Mouse (Mus musculus) hindbrain, embryonic 12.5 days (tissue): ENCODE data around the gene Ovol3. TPM values are rescaled to one million over a fixed set of nuclear protein-coding genes. Genes with fewer than 3 reads are reported as not detected.
A peak's percentile ranks its signal among the peaks of the same experiment; 100 is the strongest.
"Not testable (repeated sequence)": the region's sequence is repeated elsewhere in the genome, so short reads cannot be mapped to it uniquely, and the experiment has no call there.

Source experiments
- ATAC-seq: fragments of 200-750 bp; cut with Nextera tagmentation; 2 replicates; pipeline ENCODE4 v1.8.0; 2017; ENCODE audit warnings: moderate TSS enrichment; ENCODE audit not compliant: low FRiP score
- H3K27ac ChIP-seq: fragments of 300-500 bp; sonication (generic); 2 replicates; pipeline ENCODE4 v1.5.1; 2016; ENCODE audit warnings: mild to moderate bottlenecking
- H3K27me3 ChIP-seq: fragments of 300-500 bp; sonication (generic); 2 replicates; pipeline ENCODE4 v1.6.1; 2016; ENCODE audit warnings: mild to moderate bottlenecking
- H3K36me3 ChIP-seq: fragments of 300-500 bp; sonication (generic); 2 replicates; pipeline ENCODE4 v1.6.1; 2016; ENCODE audit warnings: mild to moderate bottlenecking
- H3K4me1 ChIP-seq: fragments of 300-500 bp; sonication (generic); 2 replicates; pipeline ENCODE4 v1.6.1; 2016
- H3K4me2 ChIP-seq: fragments of 300-500 bp; sonication (generic); replicated peaks from 2 replicates; pipeline ENCODE4 v1.6.1; 2016; ENCODE audit warnings: mild to moderate bottlenecking
- H3K4me3 ChIP-seq: fragments of 300-500 bp; sonication (generic); 2 replicates; pipeline ENCODE4 v1.5.1; 2016; ENCODE audit warnings: mild to moderate bottlenecking
- H3K9ac ChIP-seq: fragments of 300-500 bp; sonication (generic); 2 replicates; pipeline ENCODE4 v1.6.1; 2016; ENCODE audit warnings: mild to moderate bottlenecking, moderate library complexity
- H3K9me3 ChIP-seq: fragments of 300-500 bp; sonication (generic); replicated peaks from 2 replicates; pipeline ENCODE4 v1.6.1; 2016; ENCODE audit warnings: mild to moderate bottlenecking
- WGBS: fragments of 180-500 bp; shearing (Covaris S2); methylation state at CpG from one replicate; pipeline ENCODE4 v1.1.7; 2016; 5-methylcytosine and 5-hydroxymethylcytosine counted together
- polyA plus RNA-seq: library from polyadenylated mRNA; unstranded; fragments of >200 nt; fragmentation: Nextera tagmentation; extraction: Ambion mirVana; gene quantifications from 2 replicates; pipeline ENCODE4 v1.2.1, GENCODE M21; 2016

The Ovol3 gene
- polyA plus RNA-seq, 1 experiment from 2014 or later = not detected

DNA sequence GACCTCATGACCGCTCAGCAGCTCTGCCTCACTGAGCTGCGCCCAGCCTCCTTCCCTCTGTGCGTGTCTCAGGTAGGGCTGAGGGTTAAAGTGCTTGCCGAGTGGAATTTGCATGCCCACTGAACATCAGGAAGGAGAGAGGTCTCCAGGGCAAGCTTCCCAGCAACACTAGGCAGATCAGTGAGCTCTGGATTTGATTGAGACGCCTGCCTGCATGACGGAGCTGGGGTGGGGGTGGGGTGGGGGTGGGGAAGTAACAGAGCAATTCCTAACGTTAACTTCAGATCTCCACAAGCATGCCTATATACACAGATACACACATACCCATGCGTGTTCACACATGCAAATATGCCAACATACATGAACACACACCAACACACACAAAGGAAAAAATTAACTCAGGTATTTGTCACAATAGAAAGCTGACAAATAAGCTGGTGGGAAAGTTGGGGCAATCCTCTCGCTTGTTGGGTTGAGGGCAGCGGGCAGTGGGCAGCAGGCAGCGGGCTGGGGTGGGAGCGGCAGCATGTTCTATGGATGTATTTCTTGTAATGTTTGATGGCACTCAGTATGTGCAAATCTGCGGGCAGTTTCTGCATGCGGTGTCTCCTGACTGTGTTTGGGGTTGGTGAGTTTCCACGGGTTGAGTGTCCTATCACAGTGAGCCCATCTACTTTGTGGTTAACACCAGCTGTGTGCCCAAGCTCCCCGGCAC, 16.1 kb downstream of the Ovol3 start:
- ATAC-seq = peak; percentile 39
- H3K27me3 ChIP-seq = no peaks in the 10 kb centered on the region
- peaks cover 17% of the 10 kb centered on the region for H3K36me3 ChIP-seq
- H3K27ac ChIP-seq = peak overlapping the region; percentile 71
- 5% methylated on average over 16 of the region's 16 CpGs for WGBS
- H3K4me1 ChIP-seq = peaks cover 12% of the 10 kb centered on the region
- peak overlapping the region; percentile 87 for H3K4me2 ChIP-seq
- H3K4me3 ChIP-seq = peak overlapping the region; percentile 40
- no peaks in the 10 kb centered on the region for H3K9me3 ChIP-seq
- H3K9ac ChIP-seq = peak overlapping the region; percentile 67

DNA sequence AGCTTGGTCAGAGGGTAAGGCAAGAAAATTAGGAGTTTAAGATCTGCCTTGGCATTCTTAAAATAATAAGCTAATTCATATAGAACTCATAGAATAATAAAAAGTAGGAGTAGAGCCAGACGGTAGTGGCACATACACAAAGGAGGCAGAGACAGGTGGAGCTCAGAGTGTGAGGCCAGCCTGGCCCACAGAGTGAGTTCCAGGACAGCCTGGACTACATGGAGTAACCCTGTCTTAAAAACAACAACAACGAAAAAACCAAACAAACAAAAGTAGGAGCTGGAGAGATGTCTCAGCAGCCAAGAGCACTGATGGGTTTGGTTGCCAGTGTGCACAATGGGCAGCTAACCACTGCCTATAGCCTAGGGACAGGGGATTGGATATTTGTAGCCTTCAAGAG, 18.2 kb downstream of the Ovol3 start:
- ATAC-seq = peak; percentile 44
- Histone ChIP-seq H3K27me3 (no peaks in the 10 kb centered on the region), H3K4me2 (no peak overlapping the region), H3K9me3 (no peaks in the 10 kb centered on the region), H3K4me1 (peaks cover 12% of the 10 kb centered on the region), H3K4me3 (no peak overlapping the region), H3K27ac (no peak overlapping the region), H3K9ac (no peak overlapping the region), H3K36me3 (no peaks in the 10 kb centered on the region)
- WGBS = 67% methylated on average over 2 of the region's 2 CpGs

DNA sequence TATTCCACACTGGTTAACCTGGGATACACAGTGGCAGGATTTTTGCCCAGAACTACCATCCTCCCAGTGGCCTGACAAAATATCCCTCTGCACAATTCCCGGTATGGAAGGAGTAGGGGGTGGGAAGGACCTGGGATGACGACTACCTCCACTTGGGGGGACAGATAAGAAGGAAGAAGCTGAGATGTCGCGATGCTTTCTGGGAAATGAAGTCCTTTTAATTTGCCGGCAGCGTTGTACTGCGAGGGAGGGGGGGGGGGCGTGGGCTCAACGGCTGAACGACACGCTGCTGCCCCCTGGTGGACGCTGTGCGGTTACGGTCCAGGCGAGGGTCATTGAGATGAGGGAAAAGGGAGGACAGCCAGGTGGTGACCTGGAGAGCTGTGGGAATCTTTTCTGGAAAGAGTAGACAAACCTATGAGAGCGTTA, 18.8 kb downstream of the Ovol3 start:
- H3K9me3 ChIP-seq = no peaks in the 10 kb centered on the region
- no peaks in the 10 kb centered on the region for H3K27me3 ChIP-seq
- 1% methylated on average over 15 of the region's 16 CpGs for WGBS
- peaks cover 12% of the 10 kb centered on the region for H3K4me1 ChIP-seq
- H3K4me2 ChIP-seq = peak overlapping the region; percentile 46
- ATAC-seq = peak; percentile 62
- no peak overlapping the region for H3K9ac ChIP-seq
- no peaks in the 10 kb centered on the region for H3K36me3 ChIP-seq
- H3K4me3 ChIP-seq = peak overlapping the region; percentile 17; the same call in 1 of the 2 replicates
- H3K27ac ChIP-seq = no peak overlapping the region

DNA sequence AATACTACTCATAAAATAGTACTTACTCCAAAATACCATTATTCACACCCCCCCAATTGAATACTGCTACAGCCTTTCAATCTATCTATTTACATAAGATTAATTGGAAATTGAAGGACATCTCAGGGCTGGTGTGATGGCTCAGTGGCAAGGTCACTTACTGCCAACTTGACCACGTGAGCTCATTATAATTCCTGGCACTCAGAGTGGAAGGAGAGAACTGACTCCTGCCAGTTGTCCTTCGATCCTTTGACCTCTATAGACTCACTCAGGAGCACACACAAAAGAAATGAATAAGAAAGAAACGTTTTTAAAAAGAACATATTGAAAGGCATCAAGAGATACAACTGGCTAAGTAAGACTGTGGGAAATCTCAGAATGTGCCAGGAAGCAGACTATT, 19.6 kb downstream of the Ovol3 start:
- Histone ChIP-seq H3K27me3 (no peaks in the 10 kb centered on the region), H3K9me3 (no peaks in the 10 kb centered on the region), H3K4me1 (peaks cover 12% of the 10 kb centered on the region), H3K36me3 (no peaks in the 10 kb centered on the region), H3K27ac (no peak overlapping the region), H3K4me3 (no peak overlapping the region), H3K9ac (no peak overlapping the region), H3K4me2 (no peak overlapping the region)
- no peak for ATAC-seq
- WGBS = 67% methylated on average over 3 of the region's 3 CpGs

DNA sequence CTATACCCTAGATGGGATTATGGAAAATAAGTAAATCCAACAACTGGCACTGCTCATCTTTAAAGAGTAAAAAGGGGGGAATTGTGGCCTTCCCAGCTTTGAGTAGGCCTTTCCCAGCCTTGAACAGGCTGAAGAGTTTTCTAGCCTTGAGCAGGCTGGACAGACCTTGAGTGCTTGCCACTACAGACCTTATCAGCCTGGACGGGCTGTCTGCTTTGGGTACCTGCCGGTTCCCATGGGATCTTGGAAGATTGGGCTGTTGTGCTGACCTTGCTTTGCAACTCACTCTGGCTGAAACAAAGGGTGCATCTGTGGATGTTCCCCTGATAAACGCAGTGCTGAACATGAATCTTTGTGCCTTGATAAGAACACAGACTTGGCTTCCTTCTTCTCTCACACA, 21.6 kb downstream of the Ovol3 start:
- Histone ChIP-seq H3K27ac (no peak overlapping the region), H3K9ac (no peak overlapping the region), H3K4me2 (no peak overlapping the region), H3K36me3 (no peaks in the 10 kb centered on the region), H3K4me1 (peaks cover 3% of the 10 kb centered on the region), H3K27me3 (no peaks in the 10 kb centered on the region), H3K9me3 (no peaks in the 10 kb centered on the region), H3K4me3 (no peak overlapping the region)
- WGBS = 92% methylated on average over 3 of the region's 3 CpGs
- ATAC-seq = no peak

DNA sequence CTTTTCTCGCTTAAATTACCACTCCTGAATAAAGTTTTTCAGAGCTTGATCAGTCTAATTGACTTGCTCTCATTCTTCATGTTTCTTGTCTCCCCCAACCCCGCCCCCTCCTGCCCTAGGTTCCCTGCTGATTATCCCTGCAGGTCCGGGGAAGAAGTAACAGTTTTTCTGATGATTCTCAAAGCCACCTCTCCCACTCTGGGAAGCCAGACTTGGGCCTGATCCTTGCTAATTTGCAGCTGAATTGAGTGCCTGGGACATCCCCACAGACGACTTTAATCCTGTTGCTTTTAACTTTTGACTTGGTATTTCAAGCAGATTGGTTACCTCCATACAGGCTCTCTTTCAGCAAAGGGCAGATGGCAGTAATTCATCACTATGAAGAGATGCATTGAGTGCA, 24.5 kb downstream of the Ovol3 start:
- H3K4me3 ChIP-seq = no peak overlapping the region
- no peaks in the 10 kb centered on the region for H3K4me1 ChIP-seq
- H3K27ac ChIP-seq = no peak overlapping the region
- H3K36me3 ChIP-seq = no peaks in the 10 kb centered on the region
- H3K27me3 ChIP-seq = no peaks in the 10 kb centered on the region
- no peak overlapping the region for H3K9ac ChIP-seq
- H3K9me3 ChIP-seq = no peaks in the 10 kb centered on the region
- 27% methylated on average over 4 of the region's 4 CpGs for WGBS
- ATAC-seq = no peak
- H3K4me2 ChIP-seq = no peak overlapping the region

DNA sequence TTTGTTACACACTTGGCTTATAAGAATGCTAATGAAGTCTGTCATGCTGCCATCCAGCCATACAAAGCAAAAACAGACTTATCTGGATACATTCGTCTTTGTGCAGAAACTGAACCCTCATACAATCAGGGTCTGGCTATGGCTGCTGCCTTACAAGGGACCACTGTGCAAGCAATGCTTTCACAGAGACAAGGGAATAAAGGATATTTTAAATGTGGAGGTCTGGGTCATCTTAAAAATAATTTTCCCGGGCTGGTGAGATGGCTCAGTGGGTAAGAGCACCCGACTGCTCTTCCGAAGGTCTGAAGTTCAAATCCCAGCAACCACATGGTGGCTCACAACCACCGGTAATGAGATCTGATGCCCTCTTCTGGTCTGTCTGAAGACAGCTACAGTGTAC, 29.2 kb downstream of the Ovol3 start:
- not testable (repeated sequence) for H3K4me3 ChIP-seq, H3K9ac ChIP-seq, H3K4me1 ChIP-seq, H3K4me2 ChIP-seq, H3K27ac ChIP-seq, ATAC-seq, H3K9me3 ChIP-seq, H3K36me3 ChIP-seq, H3K27me3 ChIP-seq
- WGBS = 67% methylated on average over 5 of the region's 5 CpGs

DNA sequence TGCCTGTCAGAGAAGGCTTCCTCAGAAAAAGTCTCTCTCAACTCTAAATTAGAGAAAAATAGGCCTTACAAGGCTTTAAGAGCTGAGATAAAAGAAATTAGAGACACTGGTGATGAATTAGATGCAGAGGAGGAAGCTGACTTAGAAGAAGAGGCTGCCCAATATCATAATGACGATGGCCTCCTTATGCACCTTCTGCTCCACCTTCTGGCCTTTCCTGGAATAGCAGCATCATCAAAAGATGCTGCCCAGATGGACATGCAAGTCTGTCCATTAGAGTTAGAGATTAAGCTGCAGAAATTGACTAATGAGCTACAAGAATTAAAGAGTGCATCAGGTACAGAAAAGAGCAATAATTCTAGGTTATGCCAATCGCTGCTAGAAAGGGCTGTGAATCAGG, 30.1 kb downstream of the Ovol3 start:
- Histone ChIP-seq H3K36me3 (no peaks in the 10 kb centered on the region), H3K27me3 (no peaks in the 10 kb centered on the region), H3K9ac (no peak overlapping the region), H3K4me2 (no peak overlapping the region), H3K9me3 (no peaks in the 10 kb centered on the region), H3K27ac (no peak overlapping the region), H3K4me3 (no peak overlapping the region), H3K4me1 (peaks cover 11% of the 10 kb centered on the region)
- WGBS = 2% methylated on average over 2 of the region's 2 CpGs
- no peak for ATAC-seq

DNA sequence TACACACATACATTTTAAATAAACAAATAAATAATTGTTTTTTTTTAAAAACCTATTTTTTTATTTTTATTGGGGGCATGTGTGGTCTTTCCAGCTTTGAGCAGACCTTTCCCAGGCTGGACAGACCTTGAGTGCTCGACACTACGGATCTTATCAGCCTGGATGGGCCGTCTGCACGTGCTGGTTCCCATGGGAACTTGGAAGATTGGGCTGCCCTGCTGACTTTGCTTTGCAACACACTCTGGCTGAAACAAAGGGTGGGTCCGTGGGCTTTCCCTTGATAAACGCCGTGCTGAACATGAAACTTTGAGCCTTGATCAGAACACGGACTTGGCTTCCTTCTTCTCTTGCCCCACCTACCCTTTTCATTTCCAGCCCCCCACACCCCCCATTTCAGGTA, 31.1 kb downstream of the Ovol3 start:
- no peaks in the 10 kb centered on the region for H3K9me3 ChIP-seq
- H3K27ac ChIP-seq = no peak overlapping the region
- H3K4me1 ChIP-seq = peaks cover 11% of the 10 kb centered on the region
- no peak overlapping the region for H3K4me3 ChIP-seq
- H3K9ac ChIP-seq = no peak overlapping the region
- 20% methylated on average over 8 of the region's 8 CpGs for WGBS
- no peaks in the 10 kb centered on the region for H3K36me3 ChIP-seq
- H3K27me3 ChIP-seq = no peaks in the 10 kb centered on the region
- H3K4me2 ChIP-seq = no peak overlapping the region
- no peak for ATAC-seq

DNA sequence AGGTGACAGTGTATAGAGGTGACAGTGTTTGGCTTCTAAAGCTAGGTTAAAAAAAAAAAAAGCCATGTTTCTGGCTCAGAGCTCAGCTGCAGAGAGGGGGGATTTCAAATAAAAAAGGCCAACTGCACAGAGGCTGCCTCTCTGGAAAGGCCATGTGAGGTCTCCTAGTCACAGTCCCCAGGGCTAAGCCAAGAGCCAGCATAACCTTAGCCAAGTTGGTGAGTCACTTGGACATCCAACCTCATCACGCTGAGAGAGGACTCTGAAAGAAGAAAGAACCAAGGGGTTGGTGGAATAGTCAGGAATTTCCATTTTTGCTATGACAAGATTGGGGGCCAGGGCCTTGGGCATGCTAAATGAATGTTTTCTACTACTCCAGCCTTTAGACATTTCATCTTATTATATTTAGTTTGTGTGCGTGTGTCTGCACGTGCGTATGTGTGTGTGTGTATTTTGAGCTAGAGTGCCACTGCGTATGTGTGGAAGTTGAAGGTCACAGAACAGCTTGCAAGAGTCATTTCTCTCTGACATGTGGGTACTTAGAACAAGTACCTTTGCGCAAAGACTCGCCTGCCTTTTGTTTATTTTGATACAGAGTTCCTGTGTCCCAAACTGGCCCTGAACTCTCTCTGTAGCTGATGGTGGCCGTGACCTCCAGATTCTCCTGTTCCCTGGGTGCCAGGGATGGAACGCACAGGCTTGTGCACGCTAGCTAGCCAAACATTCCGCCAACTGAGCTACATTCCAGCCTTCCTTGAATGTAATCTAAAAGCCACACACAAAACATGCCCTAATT, 32.4 kb downstream of the Ovol3 start:
- Histone ChIP-seq H3K27ac (no peak overlapping the region), H3K27me3 (no peaks in the 10 kb centered on the region), H3K4me3 (no peak overlapping the region), H3K9me3 (no peaks in the 10 kb centered on the region), H3K4me1 (peaks cover 11% of the 10 kb centered on the region), H3K4me2 (no peak overlapping the region), H3K36me3 (no peaks in the 10 kb centered on the region), H3K9ac (no peak overlapping the region)
- no peak for ATAC-seq
- 84% methylated on average over 11 of the region's 11 CpGs for WGBS

DNA sequence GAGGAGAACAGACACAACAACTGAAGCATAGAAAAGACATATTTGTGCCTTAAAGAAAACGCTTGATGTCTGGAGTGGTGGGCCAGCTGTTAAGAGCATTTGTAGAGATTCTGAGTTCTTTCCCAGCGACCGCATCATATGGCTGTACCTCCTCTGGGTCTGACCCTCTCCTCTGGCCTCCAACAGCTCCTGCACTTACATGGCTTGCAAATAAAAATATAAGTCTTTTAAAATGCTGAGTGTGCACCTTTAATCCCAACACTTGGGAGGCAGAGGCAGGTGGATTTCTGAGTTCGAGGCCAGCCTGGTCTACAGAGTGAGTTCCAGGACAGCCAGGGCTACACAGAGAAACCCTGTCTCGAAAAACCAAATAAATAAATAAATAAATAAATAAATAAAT, 34.9 kb downstream of the Ovol3 start:
- not testable (repeated sequence) for H3K9ac ChIP-seq, H3K27me3 ChIP-seq, H3K9me3 ChIP-seq, H3K4me3 ChIP-seq, H3K27ac ChIP-seq, ATAC-seq, H3K4me2 ChIP-seq, H3K36me3 ChIP-seq
- 87% methylated on average over 5 of the region's 5 CpGs for WGBS
- peaks cover 11% of the 10 kb centered on the region for H3K4me1 ChIP-seq

DNA sequence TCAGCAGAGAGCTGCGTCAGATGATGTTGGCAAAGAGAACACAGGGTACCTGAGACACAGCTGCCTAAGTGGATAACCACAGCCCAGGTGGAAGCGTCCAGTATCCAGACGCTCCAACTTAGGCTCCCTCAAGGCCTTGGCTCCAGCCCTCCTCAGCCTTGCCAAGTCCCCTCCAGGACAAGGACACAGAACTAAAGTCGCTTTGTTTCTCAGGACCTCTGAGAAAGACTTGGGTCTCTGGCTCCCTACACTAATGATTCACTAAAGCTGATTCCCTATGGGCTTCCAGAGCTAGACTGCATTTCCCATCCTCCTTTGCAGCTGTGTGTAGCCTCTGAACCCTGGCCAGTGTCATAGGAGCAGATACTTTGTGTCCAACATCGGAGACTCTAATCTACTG, 35.3 kb downstream of the Ovol3 start:
- 83% methylated on average over 5 of the region's 5 CpGs for WGBS
- H3K27ac ChIP-seq = no peak overlapping the region
- H3K4me3 ChIP-seq = no peak overlapping the region
- no peak for ATAC-seq
- H3K9ac ChIP-seq = no peak overlapping the region
- H3K27me3 ChIP-seq = no peaks in the 10 kb centered on the region
- H3K9me3 ChIP-seq = no peaks in the 10 kb centered on the region
- H3K4me2 ChIP-seq = no peak overlapping the region
- H3K4me1 ChIP-seq = peaks cover 11% of the 10 kb centered on the region
- H3K36me3 ChIP-seq = no peaks in the 10 kb centered on the region
